Mouse (Mus musculus) T-cell, adult 2 months (primary cell): ENCODE measurements around the gene Klc1.

Experiments used
- DNase-seq: peaks from one replicate; pipeline ENCODE4 v3.0.0; 2022; ENCODE audit warnings: low spot score

The Klc1 gene

GRCm38 (mm10) chr12:111770651-111771050 lies 12.0 kb downstream of the Klc1 start:
- DNase-seq, result no peak

- no peak for DNase-seq
Observed at GRCm38 (mm10) chr12:111774156-111774555, 15.5 kb downstream of the Klc1 start.

DNA sequence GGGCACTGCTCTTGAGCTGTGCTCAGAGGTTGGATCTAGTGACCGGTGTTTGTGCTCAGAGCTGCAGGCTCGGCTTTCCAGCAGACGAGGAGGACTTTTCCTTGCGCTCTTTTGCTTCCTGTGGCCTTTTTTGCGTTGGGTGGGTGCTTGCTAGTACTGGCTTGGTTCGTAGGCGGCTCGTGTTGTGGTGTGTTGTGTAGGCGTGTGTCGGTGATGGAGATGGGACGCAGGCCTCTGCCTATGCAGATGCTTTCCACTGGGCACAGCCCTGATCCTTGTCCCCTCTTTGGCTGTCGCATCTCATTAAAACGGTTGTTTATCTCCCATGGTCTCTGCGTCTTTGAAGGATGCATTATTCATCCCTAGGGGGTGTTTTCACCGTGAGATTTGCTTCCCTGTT lies 16.2 kb downstream of the Klc1 start:
- no peak for DNase-seq

GRCm38 (mm10) chr12:111777919-111778318 lies 19.3 kb downstream of the Klc1 start:
- DNase-seq, result no peak

DNA sequence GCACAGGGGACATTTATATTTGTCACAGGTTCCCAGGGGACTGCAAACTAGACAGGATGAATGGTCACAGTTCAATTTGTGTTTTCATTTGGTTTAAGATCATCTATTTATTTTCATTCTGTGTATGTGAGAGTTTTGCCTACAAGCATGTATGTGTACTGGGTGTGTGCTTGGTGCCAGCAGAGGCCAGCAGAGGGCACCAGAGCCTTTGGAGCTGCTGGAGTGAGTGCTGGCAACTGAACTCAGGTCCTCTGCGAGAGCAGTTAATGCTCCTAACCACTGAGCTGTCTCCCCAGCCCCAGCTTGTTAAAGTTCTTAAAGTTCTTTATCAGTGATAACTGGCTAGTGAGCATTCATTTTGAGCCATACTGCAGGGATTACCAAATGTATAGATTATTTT lies 20.9 kb downstream of the Klc1 start:
- no peak for DNase-seq

- DNase-seq, result no peak
Observed at GRCm38 (mm10) chr12:111785174-111785573, 26.5 kb downstream of the Klc1 start.

- DNase-seq, result no peak
Observed at GRCm38 (mm10) chr12:111787015-111787414, 28.4 kb downstream of the Klc1 start.

DNA sequence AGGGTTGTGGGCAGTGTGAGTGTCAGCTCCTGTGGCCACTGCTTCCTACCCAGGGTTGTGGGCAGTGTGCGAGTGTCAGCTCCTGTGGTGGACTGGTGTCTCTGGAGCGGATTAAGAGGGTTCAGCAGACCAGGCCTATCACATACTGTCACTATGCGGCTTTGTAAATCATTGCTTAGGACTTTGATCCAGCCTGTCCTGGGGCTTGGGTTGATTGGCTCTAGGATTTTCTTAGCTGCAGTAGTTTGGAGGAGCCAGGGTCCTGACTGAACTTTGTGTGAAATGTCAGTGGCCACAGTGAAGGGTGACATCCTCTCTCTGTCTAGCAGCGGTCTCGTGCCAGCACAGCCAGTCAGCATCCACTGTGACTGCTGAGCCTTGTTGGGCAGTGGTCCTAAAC lies 31.4 kb downstream of the Klc1 start:
- no peak for DNase-seq

- no peak for DNase-seq
Observed at GRCm38 (mm10) chr12:111790631-111791030, 32.0 kb downstream of the Klc1 start.

GRCm38 (mm10) chr12:111791474-111792104 lies 32.9 kb downstream of the Klc1 start:
- no peak for DNase-seq

DNA sequence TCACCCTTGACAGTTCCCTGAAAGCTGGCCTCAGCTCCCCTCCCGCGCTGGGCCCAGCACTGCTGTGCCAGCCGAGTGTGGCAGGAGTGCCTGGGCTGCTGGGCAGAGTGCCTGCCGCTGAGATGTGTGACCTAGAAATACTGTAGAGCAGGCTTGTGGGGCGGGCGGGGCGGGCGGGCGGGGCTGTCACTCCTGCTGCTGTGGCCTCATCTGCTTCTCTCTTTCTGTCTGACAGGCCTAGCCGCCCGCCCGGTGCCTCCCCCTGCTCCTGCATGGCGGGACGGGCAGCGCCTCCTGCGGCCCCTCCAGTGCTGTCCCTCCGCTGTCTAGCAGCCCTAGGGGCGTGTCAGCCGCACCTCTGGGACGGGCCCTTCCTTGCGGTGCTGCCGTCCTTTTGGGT lies 35.5 kb downstream of the Klc1 start:
- DNase-seq, result no peak

DNA sequence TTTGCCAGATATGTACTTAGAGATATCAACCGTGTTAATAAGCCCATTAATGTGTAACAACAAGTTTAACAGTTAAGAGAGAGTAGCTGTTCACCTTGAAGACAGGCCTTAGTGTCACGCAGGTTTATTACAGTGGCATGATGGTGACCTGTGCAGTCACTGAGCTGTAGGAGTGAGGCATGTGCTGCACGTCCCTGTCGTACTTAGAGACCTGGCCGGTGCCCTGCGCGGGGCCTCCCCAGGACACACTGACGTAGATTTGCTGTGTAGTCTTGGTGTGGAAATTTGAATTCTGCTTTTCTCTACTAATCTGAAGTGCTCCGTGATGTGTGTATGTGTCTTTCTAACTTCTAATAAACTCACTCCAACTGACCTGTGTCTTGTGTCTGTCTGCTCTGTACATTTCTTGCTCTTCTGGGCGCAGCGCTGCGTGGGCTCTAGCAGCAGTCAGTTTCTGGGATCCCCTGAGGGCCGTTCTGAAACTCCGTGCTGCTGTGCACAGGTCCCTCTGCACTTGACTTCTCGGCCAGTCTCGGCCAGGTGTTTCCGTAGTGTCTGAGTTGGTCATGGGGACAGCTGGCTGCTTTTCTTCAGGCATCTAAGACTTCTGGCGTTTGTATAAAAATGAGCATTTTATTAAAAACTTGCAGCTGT lies 36.0 kb downstream of the Klc1 start:
- DNase-seq, result no peak

DNA sequence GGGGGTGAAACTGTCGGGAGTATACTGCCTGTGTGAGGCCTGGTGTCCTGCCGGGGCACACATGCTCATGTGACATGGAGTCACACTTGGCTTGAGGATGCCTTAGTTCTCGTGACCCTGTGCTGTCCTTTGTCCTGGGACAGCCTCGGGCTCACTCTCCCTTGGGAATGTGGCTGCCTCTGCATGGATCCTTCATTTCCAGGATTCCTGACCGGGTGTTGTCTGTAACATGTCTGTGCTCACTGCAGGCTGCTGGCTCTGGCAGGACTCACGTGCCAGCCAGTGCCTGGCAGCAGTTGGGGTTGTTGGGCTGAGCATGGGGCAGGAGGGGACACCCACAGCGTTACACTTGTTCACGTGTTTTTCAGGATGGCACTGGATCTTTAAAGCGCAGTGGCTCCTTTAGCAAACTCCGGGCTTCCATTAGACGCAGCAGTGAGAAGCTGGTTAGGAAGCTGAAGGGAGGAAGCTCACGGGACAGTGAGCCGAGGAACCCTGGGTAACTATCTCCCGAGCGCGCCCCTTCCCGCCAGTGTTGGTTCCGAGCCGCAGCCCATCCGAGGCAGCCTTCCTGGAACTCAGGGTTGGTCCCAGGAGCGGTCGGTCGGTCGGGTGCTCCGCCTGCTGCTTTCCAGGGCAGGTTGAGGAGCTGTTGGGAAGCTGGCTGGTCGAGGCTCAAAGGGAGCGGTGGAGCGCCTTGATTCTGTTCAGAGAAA lies 36.7 kb downstream of the Klc1 start:
- DNase-seq, result no peak

DNA sequence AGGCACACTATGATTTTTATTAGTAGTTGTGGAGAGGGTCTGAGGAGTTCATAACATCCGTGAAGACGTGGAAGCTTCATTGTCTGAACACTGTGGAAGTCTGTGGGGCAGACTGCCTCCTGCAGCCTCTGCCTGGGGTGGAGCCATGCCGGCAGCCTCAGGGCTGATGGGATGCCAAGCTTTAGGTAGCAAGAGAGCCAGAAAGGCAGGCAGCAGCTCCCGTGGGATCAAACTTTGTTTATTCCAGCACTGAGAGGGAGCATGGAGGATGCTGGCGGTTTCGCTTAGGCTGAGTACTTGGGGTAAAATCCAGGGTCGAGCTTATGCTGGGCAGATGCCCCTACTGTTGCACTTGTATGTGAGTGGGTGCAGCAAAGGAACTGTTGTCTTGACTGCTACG lies 38.6 kb downstream of the Klc1 start:
- no peak for DNase-seq

DNA sequence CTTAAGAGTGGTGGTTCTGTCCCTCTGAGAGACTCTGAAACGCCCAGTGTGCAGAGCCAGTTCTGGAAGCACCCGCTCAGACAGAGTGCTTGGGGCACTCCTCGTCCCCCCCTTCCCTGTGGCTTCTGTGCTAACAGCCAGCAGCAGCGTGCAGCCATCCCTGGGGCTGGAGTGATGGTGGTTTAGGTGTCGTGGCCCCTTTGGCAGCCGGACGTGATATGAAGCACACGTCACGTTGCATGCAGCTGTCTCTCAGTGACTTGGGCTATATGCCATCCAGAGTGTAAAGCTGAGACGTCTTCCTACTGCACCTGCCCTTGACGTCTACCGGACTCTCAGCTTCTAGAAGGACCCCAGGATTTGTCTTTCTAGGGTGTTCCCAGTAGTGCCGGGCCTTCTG lies 39.8 kb downstream of the Klc1 start:
- DNase-seq, result no peak

- no peak for DNase-seq
Observed at GRCm38 (mm10) chr12:111800459-111801183, 42.0 kb downstream of the Klc1 start.

DNA sequence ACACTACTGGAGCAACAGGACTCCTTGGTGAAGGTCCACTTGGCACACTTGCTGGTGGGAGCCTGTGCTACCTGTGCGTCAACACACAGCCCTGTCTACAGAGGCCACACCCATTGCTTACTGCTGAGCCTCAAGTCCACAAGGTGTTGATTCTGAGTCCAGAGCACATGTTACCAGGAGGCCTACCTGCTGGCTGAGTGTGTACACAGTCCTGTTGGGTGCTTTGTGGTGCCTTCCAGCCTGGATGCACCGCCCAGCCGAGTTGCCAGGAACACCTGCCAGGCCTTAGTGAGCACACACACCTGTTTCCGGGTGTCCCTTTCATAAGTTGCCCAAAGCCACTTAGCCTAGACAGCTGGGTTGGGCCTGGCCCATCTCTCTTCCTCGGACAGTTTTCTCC lies 44.9 kb downstream of the Klc1 start:
- DNase-seq, result no peak

DNA sequence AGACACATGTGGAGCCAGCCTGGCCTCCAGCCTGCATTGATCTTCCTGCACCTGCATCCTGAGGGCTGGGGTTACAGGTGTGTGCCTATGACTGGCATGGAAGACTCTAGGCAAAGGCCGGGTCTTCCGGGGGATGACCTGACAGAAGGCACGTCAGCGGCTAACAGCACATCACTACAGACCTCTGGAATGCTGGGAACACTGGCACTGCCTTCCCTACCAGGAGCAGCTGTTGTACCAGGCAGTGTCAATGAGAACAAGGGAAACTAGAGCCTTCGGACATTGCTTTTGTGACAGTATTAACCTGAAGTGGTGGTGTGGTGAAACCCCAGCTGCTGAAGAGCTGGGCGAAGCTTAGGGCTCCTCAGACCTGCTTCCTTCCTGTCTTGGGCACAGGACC lies 50.1 kb downstream of the Klc1 start:
- no peak for DNase-seq

DNA sequence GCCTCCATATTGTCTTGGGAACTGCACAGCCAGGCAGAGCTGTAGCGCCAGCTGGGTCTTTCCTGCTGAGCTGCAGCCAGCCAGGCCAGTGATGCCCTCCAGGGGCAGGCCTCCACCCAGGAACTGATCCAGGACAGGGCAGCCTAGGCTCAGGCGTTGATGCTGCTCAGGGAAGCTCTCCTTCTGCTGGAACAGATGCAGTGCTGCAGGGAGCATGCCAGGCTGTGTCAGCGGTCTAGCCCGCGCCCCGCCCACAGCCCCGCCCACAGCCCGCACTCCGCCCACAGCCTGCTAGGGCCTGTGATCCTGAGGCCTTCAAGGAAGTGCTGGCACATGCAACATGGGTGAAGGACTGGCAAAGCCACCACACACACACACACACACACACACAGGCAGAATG lies 51.1 kb downstream of the Klc1 start:
- peak; percentile 57 for DNase-seq

- no peak for DNase-seq
Observed at GRCm38 (mm10) chr12:111812075-111812474, 53.4 kb downstream of the Klc1 start.

- DNase-seq, result no peak
Observed at GRCm38 (mm10) chr12:111812611-111813010, 54.0 kb downstream of the Klc1 start.

- no peak for DNase-seq
Observed at GRCm38 (mm10) chr12:111813111-111813765, 54.6 kb downstream of the Klc1 start.
